Mouse (Mus musculus) spleen, adult 2 months (tissue): Measurements from ENCODE around the gene Pcdh9.

Experiments used
- CTCF ChIP-seq: fragments of 200-500 bp; IDR thresholded peaks from 2 replicates; pipeline ENCODE4 v1.5.1; 2011; ENCODE audit warnings: mild to moderate bottlenecking, inconsistent platforms; ENCODE audit not compliant: insufficient read depth, insufficient read length, insufficient replicate concordance; ENCODE audit errors: extremely low read depth
- POLR2A ChIP-seq: fragments of 200-500 bp; IDR thresholded peaks from 2 replicates; pipeline ENCODE4 v1.6.1; 2011; ENCODE audit warnings: low read depth, low read length, inconsistent platforms

- TF ChIP-seq POLR2A (no peak), CTCF (no peak)
Measured at GRCm38 (mm10) chr14:93349166-93349565, 541.3 kb downstream of the Pcdh9 start.
